In the genomic region with DNA sequence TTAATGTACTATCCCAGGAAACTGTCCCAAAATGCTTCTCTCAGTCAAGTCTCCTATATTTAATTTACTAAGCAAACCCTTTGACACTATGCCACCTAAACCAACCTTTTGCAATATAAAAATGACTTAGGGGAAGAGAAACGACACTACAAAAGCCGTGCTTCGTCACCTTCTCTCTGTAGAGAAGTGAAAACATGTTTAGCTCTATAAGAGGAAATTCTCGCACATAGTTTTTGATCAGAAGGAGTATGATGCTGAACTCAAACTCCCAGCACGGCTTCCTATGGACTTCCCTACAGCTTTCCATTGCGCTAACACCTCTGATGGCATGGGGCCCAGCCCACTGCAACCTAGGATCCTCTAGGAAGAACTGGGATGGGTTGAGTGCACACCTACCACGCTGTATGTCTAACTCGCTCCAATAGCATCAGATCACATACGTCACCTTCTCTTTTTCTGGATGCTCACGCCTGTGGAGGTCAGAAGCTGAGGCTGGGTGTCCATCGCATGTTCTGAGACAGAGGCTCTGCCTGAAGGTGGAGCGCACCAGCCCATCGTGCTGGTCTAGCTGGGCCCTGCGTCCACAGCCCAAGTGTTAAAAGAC, we compare ENCODE assay signal across 16 mouse cellular contexts.
"Had no signal": no experiment of that assay in that cellular context is flagged by ENCODE, and none has a peak within 500 bp of the region (broad histone marks: within the 10 kb centered on the region; RNA-seq: fewer than 3 reads in every experiment).

No protein-coding gene starts in this region.

- H3K27ac ChIP-seq: kidney, embryonic 15.5 days; limb, embryonic 12.5 days; midbrain, embryonic 12.5 days; stomach, postnatal 0 days had no signal

- H3K4me2 ChIP-seq: kidney, embryonic 15.5 days; limb, embryonic 12.5 days; midbrain, embryonic 12.5 days had no signal

- ATAC-seq: intestine, embryonic 16.5 days; lung, postnatal 0 days; midbrain, embryonic 16.5 days had no signal

- H3K36me3 ChIP-seq: midbrain, embryonic 12.5 days had no signal

- H3K9ac ChIP-seq: kidney, embryonic 15.5 days; limb, embryonic 12.5 days; midbrain, embryonic 12.5 days had no signal

- H3K4me3 ChIP-seq: kidney, embryonic 15.5 days; limb, embryonic 12.5 days; megakaryocyte, embryonic 14.5 days; midbrain, embryonic 12.5 days had no signal

- H3K9me3 ChIP-seq: kidney, embryonic 15.5 days; limb, embryonic 12.5 days; megakaryocyte, embryonic 14.5 days; midbrain, embryonic 12.5 days had no signal

- H3K27me3 ChIP-seq: kidney, embryonic 15.5 days; limb, embryonic 12.5 days; megakaryocyte, embryonic 14.5 days; midbrain, embryonic 12.5 days had no signal

- DNase-seq: kidney, adult 2 months; kidney, postnatal 36 days; layer of hippocampus, adult 9-11 months; layer of hippocampus, postnatal 36 days; lung, adult 2 months; lung, postnatal 36 days; right cerebral cortex, postnatal 14 days; thymus, postnatal 36 days had no signal
